Mouse (Mus musculus) lung, postnatal 0 days (tissue): ENCODE measurements around the gene Ptpra. TPM values are rescaled to one million over a fixed set of nuclear protein-coding genes. Genes with fewer than 3 reads are reported as not detected.
A peak's percentile ranks its signal among the peaks of the same experiment; 100 is the strongest.

Experiments used
- ATAC-seq: fragments of 200-750 bp; cut with Nextera tagmentation; 2 replicates; pipeline ENCODE4 v1.8.0; 2017; ENCODE audit warnings: moderate library complexity
- DNase-seq: peaks from one replicate; pipeline ENCODE4 v3.0.0-alpha.2; 2016; ENCODE audit warnings: low spot score
- H3K27ac ChIP-seq: fragments of 300-500 bp; sonication (generic); 2 replicates; pipeline ENCODE4 v1.5.1; 2014; ENCODE audit warnings: antibody characterized with exemption, mild to moderate bottlenecking, low read length, mixed read lengths
- H3K27me3 ChIP-seq: fragments of 300-500 bp; sonication (generic); replicated peaks from 2 replicates; pipeline ENCODE4 v1.6.1; 2014; ENCODE audit warnings: low read length, mixed read lengths; ENCODE audit not compliant: insufficient read depth
- H3K36me3 ChIP-seq: fragments of 300-500 bp; sonication (generic); 2 replicates; pipeline ENCODE4 v1.6.1; 2014; ENCODE audit warnings: low read length, mixed read lengths; ENCODE audit not compliant: insufficient read depth
- H3K4me1 ChIP-seq: fragments of 300-500 bp; sonication (generic); 2 replicates; pipeline ENCODE4 v1.6.1; 2014; ENCODE audit warnings: antibody characterized with exemption, low read depth, low read length, mixed read lengths; ENCODE audit not compliant: insufficient read depth
- H3K4me2 ChIP-seq: fragments of 300-500 bp; sonication (generic); replicated peaks from 2 replicates; pipeline ENCODE4 v1.6.1; 2014; ENCODE audit warnings: low read depth, mild to moderate bottlenecking, low read length, moderate library complexity, mixed read lengths
- H3K4me3 ChIP-seq: fragments of 300-500 bp; sonication (generic); 2 replicates; pipeline ENCODE4 v1.5.1; 2014; ENCODE audit warnings: low read depth, low read length
- H3K9ac ChIP-seq: fragments of 300-500 bp; sonication (generic); replicated peaks from 2 replicates; pipeline ENCODE4 v1.6.1; 2014; ENCODE audit warnings: low read depth, mild to moderate bottlenecking
- H3K9me3 ChIP-seq: fragments of 300-500 bp; sonication (generic); 2 replicates; pipeline ENCODE4 v1.6.1; 2016; ENCODE audit warnings: low read length, mixed read lengths
- CTCF ChIP-seq: IDR thresholded peaks from 2 replicates; pipeline ENCODE4 v1.5.1; 2016; ENCODE audit warnings: antibody characterized with exemption, mild to moderate bottlenecking
- EP300 ChIP-seq: IDR thresholded peaks from 2 replicates; pipeline ENCODE4 v1.6.1; 2016; ENCODE audit warnings: antibody characterized with exemption, mild to moderate bottlenecking, control low read depth
- WGBS: fragments of 180-500 bp; shearing (Covaris S2); extraction: QIAGEN DNeasy Blood & Tissue Kit; methylation state at CpG from one replicate; pipeline ENCODE4 v1.1.7; 2014; 5-methylcytosine and 5-hydroxymethylcytosine counted together
- polyA plus RNA-seq: library from polyadenylated mRNA; unstranded; fragments of >200 nt; fragmentation: Nextera tagmentation; extraction: Ambion mirVana; gene quantifications from 2 replicates; pipeline ENCODE4 v1.2.1, GENCODE M21; 2015

Ptpra gene
- polyA plus RNA-seq, 1 experiment from 2014 or later, result 46.1 TPM

DNA sequence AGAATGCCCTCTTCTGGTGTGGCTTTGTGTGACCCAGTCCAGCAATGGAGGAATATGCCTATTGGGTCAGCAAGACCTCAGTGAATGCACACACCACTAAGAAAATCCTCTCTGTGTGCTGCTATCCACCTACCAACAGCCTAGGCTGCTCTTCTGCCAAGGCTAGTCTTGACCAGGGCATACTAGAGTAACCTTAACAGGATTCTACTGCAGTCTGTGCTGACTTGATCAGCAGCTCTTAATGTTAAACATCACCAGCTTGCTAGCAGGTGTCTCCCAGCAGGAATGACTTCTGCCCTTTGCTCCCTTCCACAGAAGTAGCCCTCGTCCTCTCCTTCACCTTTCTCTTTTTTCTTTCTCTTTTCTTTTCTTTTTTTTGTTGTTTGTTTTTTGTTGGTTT is 106.2 kb downstream of the Ptpra start:
- DNase-seq, result no peak
- Histone ChIP-seq H3K4me2 (no peak overlapping the region), H3K9me3 (no peaks in the 10 kb centered on the region), H3K36me3 (peaks cover 16% of the 10 kb centered on the region), H3K9ac (no peak overlapping the region), H3K4me3 (no peak overlapping the region), H3K27ac (no peak overlapping the region), H3K4me1 (no peaks in the 10 kb centered on the region), H3K27me3 (no peaks in the 10 kb centered on the region)
- no peak for ATAC-seq
- WGBS, result 97% methylated on average over 1 of the region's 1 CpGs
- no peak for TF ChIP-seq CTCF
- TF ChIP-seq EP300, result no peak

DNA sequence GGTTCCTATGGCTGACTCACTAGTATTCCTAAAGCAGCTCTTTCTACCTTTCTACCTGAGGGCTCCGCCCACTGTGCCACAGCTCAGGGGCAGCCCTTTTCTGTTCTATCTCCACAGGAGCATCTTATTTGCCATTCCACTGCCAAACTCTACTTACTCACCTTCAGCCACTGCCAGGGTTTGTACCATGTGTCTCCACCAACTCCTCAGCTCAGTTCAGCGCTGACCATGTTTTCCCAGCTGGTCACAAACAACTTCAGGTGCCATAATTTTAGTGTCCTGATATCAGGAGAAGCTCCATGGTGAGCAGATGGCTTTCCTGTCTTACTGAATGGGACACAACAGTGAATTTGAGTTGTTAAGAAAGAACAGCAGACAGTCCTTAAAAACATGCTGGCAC is 107.4 kb downstream of the Ptpra start:
- Histone ChIP-seq H3K27me3 (no peaks in the 10 kb centered on the region), H3K36me3 (peaks cover 11% of the 10 kb centered on the region; the same call in 1 of the 2 replicates), H3K27ac (no peak overlapping the region), H3K9ac (no peak overlapping the region), H3K4me1 (no peaks in the 10 kb centered on the region), H3K9me3 (no peaks in the 10 kb centered on the region), H3K4me2 (no peak overlapping the region), H3K4me3 (no peak overlapping the region)
- ATAC-seq (no peak), DNase-seq (no peak)
- TF ChIP-seq EP300, result no peak
- WGBS, result 97% methylated on average over 2 of the region's 2 CpGs

GRCm38 (mm10) chr2:130558015-130558414 is 107.9 kb downstream of the Ptpra start:
- no peaks in the 10 kb centered on the region for H3K9me3 ChIP-seq
- no peak overlapping the region for H3K27ac ChIP-seq
- no peak overlapping the region for H3K4me2 ChIP-seq
- no peak for TF ChIP-seq EP300
- TF ChIP-seq CTCF, result peak; percentile 36
- H3K9ac ChIP-seq, result no peak overlapping the region
- WGBS, result 79% methylated on average over 2 of the region's 2 CpGs
- H3K27me3 ChIP-seq, result no peaks in the 10 kb centered on the region
- ATAC-seq (no peak), DNase-seq (no peak)
- no peak overlapping the region for H3K4me3 ChIP-seq
- no peaks in the 10 kb centered on the region for H3K4me1 ChIP-seq
- H3K36me3 ChIP-seq, result peaks cover 10% of the 10 kb centered on the region; the same call in 1 of the 2 replicates

DNA sequence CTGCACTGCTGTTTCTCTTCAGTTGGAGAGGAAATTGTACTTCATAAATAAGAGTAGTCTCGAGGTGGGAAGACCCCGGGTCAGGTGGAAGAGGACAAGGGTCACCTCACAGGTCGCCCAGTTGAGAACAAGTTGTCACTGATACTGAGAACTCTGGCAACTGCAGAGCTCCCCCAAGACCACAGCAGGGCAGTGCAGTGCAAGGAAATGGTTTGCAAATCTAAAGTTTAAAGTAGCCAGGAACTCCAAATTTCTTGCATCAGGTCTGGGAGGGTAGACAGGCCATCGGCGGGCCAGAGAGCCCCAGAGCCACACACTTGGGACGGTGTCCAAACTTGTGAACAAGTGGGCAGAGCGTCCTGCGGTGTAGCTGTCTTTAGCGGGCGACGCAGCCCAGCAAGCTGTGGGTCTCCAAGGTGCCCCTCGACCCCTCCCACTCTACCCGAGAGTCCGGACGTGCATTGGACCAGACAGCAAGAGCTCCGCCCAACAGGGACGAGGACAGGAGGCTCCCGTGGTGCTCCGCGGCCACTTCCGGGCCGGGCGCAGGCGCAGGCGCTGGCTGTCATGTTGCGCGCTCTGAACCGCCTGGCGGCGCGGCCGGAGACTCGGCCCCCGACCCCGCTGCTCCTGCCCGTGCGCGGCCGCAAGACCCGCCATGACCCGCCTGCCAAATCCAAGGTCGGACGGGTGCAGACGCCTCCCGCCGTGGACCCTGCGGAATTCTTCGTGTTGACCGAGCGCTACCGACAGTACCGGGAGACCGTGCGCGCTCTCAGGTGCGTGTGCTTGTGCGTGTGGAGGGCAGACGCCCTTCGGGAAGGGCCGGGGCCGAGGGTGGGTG is 113.4 kb downstream of the Ptpra start, which contains the start of gene Mrps26:
Gene Mrps26 (plus strand): TSS at position 531 of the 844 bp plus-strand sequence.
- no peak within 1 kb of the TSS for H3K27ac ChIP-seq
- no peak for TF ChIP-seq EP300
- TF ChIP-seq CTCF, result peak; percentile 69
- peak; percentile 100 for ATAC-seq
- H3K27me3 ChIP-seq, result no peaks in the 10 kb centered on the region
- H3K4me2 ChIP-seq, result peak within 1 kb of the TSS; percentile 87
- H3K9me3 ChIP-seq, result no peaks in the 10 kb centered on the region
- peak within 1 kb of the TSS; percentile 81 for H3K9ac ChIP-seq
- H3K4me3 ChIP-seq, result peak within 1 kb of the TSS; percentile 85
- peak; percentile 97 for DNase-seq
- H3K36me3 ChIP-seq, result no peaks in the 10 kb centered on the region
- 0 out of 2 replicates have a peak, but pooled peaks cover 4% of the 10 kb centered on the region for H3K4me1 ChIP-seq
- under 1% methylated on average over 61 of the region's 61 CpGs for WGBS

- Histone ChIP-seq H3K9me3 (no peaks in the 10 kb centered on the region), H3K9ac (peak overlapping the region; percentile 81), H3K4me2 (peak overlapping the region; percentile 87), H3K27me3 (no peaks in the 10 kb centered on the region), H3K27ac (no peak overlapping the region), H3K4me3 (peak overlapping the region; percentile 85), H3K36me3 (no peaks in the 10 kb centered on the region), H3K4me1 (0 out of 2 replicates have a peak, but pooled peaks cover 4% of the 10 kb centered on the region)
- ATAC-seq (no peak; the same call in 1 of the 2 replicates), DNase-seq (no peak)
- 1% methylated on average over 18 of the region's 23 CpGs for WGBS
- TF ChIP-seq CTCF (no peak), EP300 (no peak)
Measured at GRCm38 (mm10) chr2:130564063-130564462, 114.0 kb downstream of the Ptpra start.

- Histone ChIP-seq H3K27me3 (no peaks in the 10 kb centered on the region), H3K36me3 (no peaks in the 10 kb centered on the region), H3K4me2 (no peak overlapping the region), H3K4me3 (no peak overlapping the region), H3K9me3 (no peaks in the 10 kb centered on the region), H3K4me1 (0 out of 2 replicates have a peak, but pooled peaks cover 4% of the 10 kb centered on the region), H3K9ac (no peak overlapping the region), H3K27ac (no peak overlapping the region)
- ATAC-seq (no peak), DNase-seq (no peak)
- WGBS, result 78% methylated on average over 8 of the region's 8 CpGs
- no peak for TF ChIP-seq EP300
- no peak for TF ChIP-seq CTCF
Measured at GRCm38 (mm10) chr2:130564983-130565382, 114.9 kb downstream of the Ptpra start.
